Mouse (Mus musculus) liver, adult 2 months (tissue): ENCODE measurements around the gene Pigo.

Experiments
- CTCF ChIP-seq: fragments of 200-500 bp; IDR thresholded peaks from 2 replicates; pipeline ENCODE4 v1.5.1; 2011; ENCODE audit warnings: low read depth, low read length, control low read depth
- POLR2A ChIP-seq: fragments of 200-500 bp; IDR thresholded peaks from 2 replicates; pipeline ENCODE4 v1.6.1; 2011; ENCODE audit warnings: low read length, control low read depth; ENCODE audit not compliant: insufficient read depth; ENCODE audit errors: extremely low read depth

DNA sequence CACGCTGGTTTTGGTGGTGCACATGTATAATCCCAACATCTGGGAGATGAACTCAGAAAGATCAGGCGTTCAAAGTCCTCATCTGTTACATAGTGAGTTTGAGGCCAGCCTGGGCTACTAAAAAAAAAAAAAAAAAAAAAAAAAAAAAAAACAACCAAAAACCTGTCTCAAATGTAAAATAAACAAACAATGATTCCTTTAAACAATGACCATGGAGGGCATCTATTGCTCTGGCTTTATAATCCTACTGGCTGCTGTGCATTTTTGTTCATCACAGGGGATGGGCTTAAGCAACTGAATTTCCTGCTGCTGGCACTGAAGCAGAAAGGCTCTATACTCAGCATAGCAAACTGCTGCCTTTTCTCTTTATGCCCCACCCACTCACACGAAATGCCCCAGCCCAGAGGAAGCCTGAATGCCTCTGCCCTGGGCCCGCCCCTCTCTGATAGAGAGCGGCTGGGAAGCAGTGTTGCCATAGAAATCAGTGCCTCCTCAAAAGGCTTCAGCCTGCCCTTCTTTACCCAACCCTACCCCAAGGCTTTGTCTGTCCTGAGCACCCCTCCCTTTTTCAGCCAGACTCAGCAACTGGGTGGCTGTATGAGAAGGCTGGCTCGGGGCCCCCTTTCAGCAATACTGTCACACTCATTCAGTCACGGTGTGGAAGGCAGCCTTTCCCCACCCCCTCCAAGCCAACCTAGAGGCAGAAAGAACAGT, 18.2 kb upstream of the Pigo start:
- no peak for TF ChIP-seq CTCF
- TF ChIP-seq POLR2A, result no peak
